Mouse (Mus musculus) thymus, postnatal 10 days (tissue): ENCODE results near the gene Rpl37.
A peak's percentile ranks its signal among the peaks of the same experiment; 100 is the strongest.

Experiments
- DNase-seq, 2 experiments: peaks; one replicate each; pipeline ENCODE4 v3.0.0; 2021; ENCODE audit warnings: low spot score in 2 of 2

Rpl37 gene

GRCm38 (mm10) chr15:5116270-5117030 is at the start of gene Rpl37:
Rpl37 (plus strand) TSS chr15:5116645.
- DNase-seq: peak; percentile 97 to 99

GRCm38 (mm10) chr15:5068801-5069518 is 47.5 kb upstream of the Rpl37 start:
- no peak for DNase-seq

- DNase-seq: no peak
These were observed 35.2 kb upstream of the Rpl37 start for GRCm38 (mm10) chr15:5081235-5081634.

GRCm38 (mm10) chr15:5086162-5086561 is 30.3 kb upstream of the Rpl37 start:
- DNase-seq: peak in 1 of 2 experiments; percentile 15

- DNase-seq: no peak
These were observed 27.4 kb upstream of the Rpl37 start for GRCm38 (mm10) chr15:5088850-5089608.

- DNase-seq: no peak
These were observed 26.3 kb upstream of the Rpl37 start for GRCm38 (mm10) chr15:5090131-5090530.

- no peak for DNase-seq
These were observed 20.7 kb upstream of the Rpl37 start for GRCm38 (mm10) chr15:5095534-5096301.

- no peak for DNase-seq
These were observed 19.1 kb upstream of the Rpl37 start for GRCm38 (mm10) chr15:5097376-5097775.

GRCm38 (mm10) chr15:5102312-5102711 is 14.1 kb upstream of the Rpl37 start:
- DNase-seq: no peak

GRCm38 (mm10) chr15:5105891-5106290 is 10.6 kb upstream of the Rpl37 start:
- no peak for DNase-seq

- DNase-seq: peak in 1 of 2 experiments; percentile 27
These were observed 10.2 kb upstream of the Rpl37 start for GRCm38 (mm10) chr15:5106293-5106692.

- DNase-seq: peak; percentile 45 to 69
These were observed 8.5 kb upstream of the Rpl37 start, which contains the start of gene Card6 for GRCm38 (mm10) chr15:5107686-5108654. Card6 (minus strand) TSS chr15:5108539.

- no peak for DNase-seq
These were observed 7.8 kb upstream of the Rpl37 start for GRCm38 (mm10) chr15:5108655-5109040.

- no peak for DNase-seq
These were observed 3.8 kb upstream of the Rpl37 start for GRCm38 (mm10) chr15:5112651-5113050.

- no peak for DNase-seq
These were observed 1.3 kb upstream of the Rpl37 start for GRCm38 (mm10) chr15:5115173-5115572.

GRCm38 (mm10) chr15:5117031-5117601 is 671 bp downstream of the Rpl37 start:
- no peak for DNase-seq

- DNase-seq: no peak
These were observed 2.2 kb downstream of the Rpl37 start for GRCm38 (mm10) chr15:5118626-5119025.

GRCm38 (mm10) chr15:5119192-5119591 is 2.7 kb downstream of the Rpl37 start:
- DNase-seq: no peak

GRCm38 (mm10) chr15:5119707-5120106 is 3.3 kb downstream of the Rpl37 start:
- DNase-seq: no peak
